ENCODE assay signal across 8 mouse cellular contexts in genomic region chr9:62026600-62026999, GRCm38 (mm10). TPM values are rescaled to one million over a fixed set of nuclear protein-coding genes. Genes with fewer than 3 reads are reported as not detected.
DNase-seq lines count a peak whose midpoint lies in the region; ATAC-seq and TF ChIP-seq lines count a peak whose summit lies in the region.

Gene Paqr5 (minus strand): TSS chr9:62026856.

- TF ChIP-seq POLR2A in heart, adult 2 months (IDR thresholded peaks at IDR 0.05; ENCODE audit: insufficient read depth, low read depth, low read length) = no peak
- no peak for TF ChIP-seq POLR2A in myocyte (IDR thresholded peaks at IDR 0.05; ENCODE audit: insufficient read length, low read depth)

- DNase-seq in heart, adult 2 months = peak; percentile 35 to 49
- no peak for DNase-seq in heart, adult 9 months (ENCODE audit: low spot score in 2 of 2)
- DNase-seq in liver, embryonic 11.5 days (ENCODE audit: low spot score) = peak; percentile 55
- peak; percentile 71 for DNase-seq in thymus, postnatal 14 days
- DNase-seq in left cerebral cortex, postnatal 25 days (ENCODE audit: low spot score in 2 of 2) = no peak

- no peak within 1 kb of the TSS for H3K27ac ChIP-seq in heart, adult 2 months
- H3K27ac ChIP-seq in hindbrain, embryonic 15.5 days (replicated peaks) = no peak within 1 kb of the TSS
- no peak within 1 kb of the TSS for H3K27ac ChIP-seq in liver, embryonic 11.5 days (ENCODE audit: low read depth, low read length)

- intact Hi-C loops in heart, adult 2 months (cut with DNase I) = no loop called here
- intact Hi-C loops in left cerebral cortex, postnatal 25 days (cut with DNase I) = no loop called here

- no peak for TF ChIP-seq EP300 in heart, adult 2 months (IDR thresholded peaks at IDR 0.05; ENCODE audit: insufficient read depth, low read depth, low read length)

- H3K4me2 ChIP-seq in hindbrain, embryonic 15.5 days = peak within 1 kb of the TSS; percentile 67
- peak within 1 kb of the TSS; percentile 77 for H3K4me2 ChIP-seq in liver, embryonic 11.5 days
- H3K4me2 ChIP-seq in myocyte (ENCODE audit: low read depth) = peak within 1 kb of the TSS; percentile 53

- no peak within 1 kb of the TSS for H3K9ac ChIP-seq in heart, adult 2 months (ENCODE audit: low read depth, low read length)
- no peak within 1 kb of the TSS for H3K9ac ChIP-seq in hindbrain, embryonic 15.5 days
- H3K9ac ChIP-seq in liver, embryonic 11.5 days (ENCODE audit: low read depth, low read length) = 0 out of 2 replicates have a peak within 1 kb of the TSS, but pooled peaks have one; percentile 9

- TF ChIP-seq CTCF in heart, adult 2 months (IDR thresholded peaks at IDR 0.05) = no peak

- peak within 1 kb of the TSS; percentile 29 for H3K4me3 ChIP-seq in heart, adult 2 months
- H3K4me3 ChIP-seq in erythroblast, embryonic 14.5 days (replicated peaks) = peak within 1 kb of the TSS; percentile 6
- peak within 1 kb of the TSS; percentile 32 for H3K4me3 ChIP-seq in hindbrain, embryonic 15.5 days
- peak within 1 kb of the TSS; percentile 53 for H3K4me3 ChIP-seq in liver, embryonic 11.5 days (ENCODE audit: low read depth, low read length)
- H3K4me3 ChIP-seq in myocyte = no peak within 1 kb of the TSS

- H3K4me1 ChIP-seq in heart, adult 2 months (ENCODE audit: control insufficient read depth, insufficient read depth, low read length) = no peaks in the 10 kb centered on the region; the same call in 1 of the 2 replicates
- peaks cover 8% of the 10 kb centered on the region for H3K4me1 ChIP-seq in erythroblast, embryonic 14.5 days (ENCODE audit: control insufficient read depth)
- peaks cover 11% of the 10 kb centered on the region for H3K4me1 ChIP-seq in hindbrain, embryonic 15.5 days (replicated peaks)
- no peaks in the 10 kb centered on the region for H3K4me1 ChIP-seq in liver, embryonic 11.5 days (replicated peaks; ENCODE audit: control insufficient read depth, insufficient read depth, low read length)

- no peak for ATAC-seq in hindbrain, embryonic 15.5 days (ENCODE audit: low FRiP score, low read depth)
- peak; percentile 76 for ATAC-seq in liver, embryonic 11.5 days (replicated peaks; ENCODE audit: low FRiP score)

- WGBS in heart, adult 2 months = under 1% methylated on average over 32 of the region's 32 CpGs
- WGBS in hindbrain, embryonic 15.5 days = 2% methylated on average over 23 of the region's 32 CpGs
- under 1% methylated on average over 32 of the region's 32 CpGs for WGBS in liver, embryonic 11.5 days

- H3K27me3 ChIP-seq in heart, adult 2 months (ENCODE audit: control insufficient read depth, insufficient read depth, low read length) = peaks cover 4% of the 10 kb centered on the region; the same call in 1 of the 2 replicates
- peaks cover 29% of the 10 kb centered on the region for H3K27me3 ChIP-seq in erythroblast, embryonic 14.5 days (ENCODE audit: control insufficient read depth)
- peaks cover 27% of the 10 kb centered on the region for H3K27me3 ChIP-seq in hindbrain, embryonic 15.5 days
- peaks cover 31% of the 10 kb centered on the region for H3K27me3 ChIP-seq in liver, embryonic 11.5 days (replicated peaks; ENCODE audit: control insufficient read depth, insufficient read depth, low read length)
- H3K27me3 ChIP-seq in myocyte (ENCODE audit: control insufficient read depth, insufficient read depth, insufficient read length) = peaks cover 26% of the 10 kb centered on the region

- no peaks in the 10 kb centered on the region for H3K79me2 ChIP-seq in heart, adult 2 months (replicated peaks; ENCODE audit: control insufficient read depth, insufficient read depth, low read length)
- no peaks in the 10 kb centered on the region for H3K79me2 ChIP-seq in myocyte (ENCODE audit: control insufficient read depth, insufficient read depth)

- H3K9me3 ChIP-seq in erythroblast, embryonic 14.5 days (ENCODE audit: control insufficient read depth, low read length) = no peaks in the 10 kb centered on the region
- no peaks in the 10 kb centered on the region for H3K9me3 ChIP-seq in hindbrain, embryonic 15.5 days
- H3K9me3 ChIP-seq in liver, embryonic 11.5 days (ENCODE audit: control insufficient read depth, low read length) = no peaks in the 10 kb centered on the region

- no peak within 1 kb of the TSS for H3ac ChIP-seq in myocyte (ENCODE audit: control insufficient read depth, insufficient read length)

- no peaks in the 10 kb centered on the region for H3K36me3 ChIP-seq in heart, adult 2 months (ENCODE audit: control insufficient read depth, insufficient read depth, low read length)
- H3K36me3 ChIP-seq in erythroblast, embryonic 14.5 days (ENCODE audit: control insufficient read depth) = no peaks in the 10 kb centered on the region
- no peaks in the 10 kb centered on the region for H3K36me3 ChIP-seq in hindbrain, embryonic 15.5 days
- no peaks in the 10 kb centered on the region for H3K36me3 ChIP-seq in liver, embryonic 11.5 days (ENCODE audit: control insufficient read depth, insufficient read depth, low read length)
- H3K36me3 ChIP-seq in myocyte (ENCODE audit: control insufficient read depth, insufficient read depth) = no peaks in the 10 kb centered on the region

TF ChIP-seq in myocyte, 11 proteins besides CTCF, POLR2A, EP300 and RAD21:
- TF ChIP-seq SRF (IDR thresholded peaks at IDR 0.05; ENCODE audit: control insufficient read depth, insufficient read length, low read depth) (no peak), MYOD1 (IDR thresholded peaks at IDR 0.05; ENCODE audit: control insufficient read depth in 1 of 3, insufficient read length in 2 of 3, low read depth in 2 of 3) (no peak), MYOG (IDR thresholded peaks at IDR 0.05; ENCODE audit: control insufficient read depth in 1 of 3, insufficient read depth in 1 of 3, insufficient read length in 2 of 3, low read depth in 2 of 3) (no peak), USF1 (IDR thresholded peaks at IDR 0.05; ENCODE audit: low read depth) (no peak), CEBPB (IDR thresholded peaks at IDR 0.05; ENCODE audit: insufficient read depth, poor library complexity, severe bottlenecking) (no peak), TCF12 (IDR thresholded peaks at IDR 0.05; ENCODE audit: insufficient read depth, poor library complexity, severe bottlenecking) (no peak), E2F4 (IDR thresholded peaks at IDR 0.05; ENCODE audit: insufficient read depth) (no peak), MAX (IDR thresholded peaks at IDR 0.05; ENCODE audit: low read depth) (no peak)

RNA-seq across cellular contexts. Expression of gene Paqr5, which starts in this region (rescaled TPM):
- not detected for total RNA-seq in heart, adult 2 months (2021)
- polyA plus RNA-seq in heart, adult 2 months (2012; rRNA removed) = 0.20 and 0.76 TPM in 2 replicates
- 0.02 TPM in 1 of 2 replicates, not detected in the other for polyA plus RNA-seq in erythroblast, embryonic 14.5 days (2012)
- polyA plus RNA-seq in hindbrain, embryonic 15.5 days (2015; fragmentation: Nextera tagmentation; extraction: Ambion mirVana) = 0.18 and 0.26 TPM in 2 replicates
- polyA plus RNA-seq in liver, embryonic 11.5 days (2014; fragmentation: Nextera tagmentation; extraction: Ambion mirVana) = 0.14 and 0.41 TPM in 2 replicates
- polyA plus RNA-seq in myocyte (2012; fragmentation: generic; extraction: Trizol) = 0.02 TPM
- total RNA-seq in left cerebral cortex, postnatal 25 days (2021) = 1 to 10 TPM; 3.9 to 5.0 TPM

Comparison
In these comparisons a context has a peak if more than half of its experiments do, and no peak if none do; other contexts are left out.
1. RNA of gene Paqr5 (total RNA-seq): 3.9 to 5.0 TPM in left cerebral cortex, postnatal 25 days; not detected in heart, adult 2 months; every median in the first group is over 4 times any median in the second.
2. Peak in DNase-seq and H3K4me3 ChIP-seq in heart, adult 2 months; RNA of the gene not detected or under 1 TPM.
3. Peak in DNase-seq, ATAC-seq, H3K4me3 ChIP-seq, H3K9ac ChIP-seq and H3K4me2 ChIP-seq in liver, embryonic 11.5 days; RNA of the gene not detected or under 1 TPM.
4. Peak in every context shown above with its lines, with median percentiles within 50 percentile points of each other: H3K4me2 ChIP-seq.